Mouse (Mus musculus) CH12.LX (cell line): ENCODE results near the gene Psmc5. TPM values are rescaled to one million over a fixed set of nuclear protein-coding genes. Genes with fewer than 3 reads are reported as not detected.

Experiments
- DNase-seq: peaks from one replicate; pipeline ENCODE4 v3.0.0-alpha.2; 2013; ENCODE audit errors: extremely low read depth
- H3K27ac ChIP-seq: 2 replicates; pipeline ENCODE4 v1.5.1; 2012; ENCODE audit warnings: low read depth, mild to moderate bottlenecking, control low read depth, moderate library complexity; ENCODE audit not compliant: insufficient read depth
- H3K27me3 ChIP-seq: replicated peaks from 2 replicates; pipeline ENCODE3; 2012; ENCODE audit warnings: inconsistent platforms
- H3K36me3 ChIP-seq, 2 experiments: replicated peaks in 1 of 2; 2 replicates each; pipeline versions ENCODE3 to v1.6.1; 2012; ENCODE audit warnings: inconsistent platforms in 1 of 2, low read length in 1 of 2, mild to moderate bottlenecking in 1 of 2, mixed read lengths in 1 of 2, moderate library complexity in 1 of 2; ENCODE audit not compliant: control insufficient read depth in 1 of 2, insufficient read depth in 1 of 2
- H3K4me1 ChIP-seq, 2 experiments: 2 replicates each; pipeline ENCODE4 v1.6.1; 2012; ENCODE audit warnings: inconsistent platforms in 1 of 2, moderate library complexity in 1 of 2; ENCODE audit not compliant: insufficient read depth in 2 of 2, control insufficient read depth in 1 of 2
- H3K4me2 ChIP-seq: 2 replicates; pipeline ENCODE4 v1.6.1; 2012; ENCODE audit warnings: low read depth, mild to moderate bottlenecking, control low read depth; ENCODE audit not compliant: poor library complexity, insufficient read depth, severe bottlenecking
- H3K4me3 ChIP-seq, 3 experiments: fragments of 150-350 bp in 1 of 3; sonication (generic) in 1 of 3; replicated peaks in 1 of 3; 2 replicates each; pipeline versions ENCODE3 to v1.5.1; 2011 to 2012; ENCODE audit warnings: low read depth in 2 of 3, low read length in 2 of 3, mild to moderate bottlenecking in 2 of 3, moderate library complexity in 2 of 3, control low read depth in 1 of 3, improper control_type of control experiment in 1 of 3, inconsistent platforms in 1 of 3, mixed read lengths in 1 of 3; ENCODE audit not compliant: poor library complexity in 1 of 3
- H3K79me2 ChIP-seq: replicated peaks from 2 replicates; pipeline ENCODE4 v1.6.1; 2012; ENCODE audit warnings: mild to moderate bottlenecking, moderate library complexity; ENCODE audit not compliant: control insufficient read depth, poor library complexity, insufficient read depth, severe bottlenecking; ENCODE audit errors: extremely low read depth
- H3K9ac ChIP-seq: 2 replicates; pipeline ENCODE4 v1.6.1; 2012; ENCODE audit warnings: low read depth, mild to moderate bottlenecking, control low read depth, moderate library complexity; ENCODE audit not compliant: insufficient read depth
- H3K9me3 ChIP-seq: replicated peaks from 2 replicates; pipeline ENCODE3; 2012; ENCODE audit warnings: low read length, inconsistent platforms, mixed read lengths
- BHLHE40 ChIP-seq: IDR thresholded peaks from 2 replicates; pipeline ENCODE4 v1.6.1; 2011; ENCODE audit warnings: mild to moderate bottlenecking, low read depth, low read length, improper control_type of control experiment
- CHD1 ChIP-seq: IDR thresholded peaks from 2 replicates; pipeline ENCODE4 v1.6.1; 2012; ENCODE audit warnings: low read depth, low read length, improper control_type of control experiment, inconsistent platforms
- CHD2 ChIP-seq: IDR thresholded peaks from 2 replicates; pipeline ENCODE4 v1.6.1; 2011; ENCODE audit warnings: low read length, improper control_type of control experiment
- E2F4 ChIP-seq: IDR thresholded peaks from 2 replicates; pipeline ENCODE4 v1.6.1; 2011; ENCODE audit warnings: low read depth, low read length, improper control_type of control experiment; ENCODE audit not compliant: insufficient replicate concordance
- ELF1 ChIP-seq: IDR thresholded peaks from 2 replicates; pipeline ENCODE4 v1.6.1; 2014; ENCODE audit warnings: low read depth, mild to moderate bottlenecking, inconsistent platforms, low read length, improper control_type of control experiment
- ETS1 ChIP-seq: conservative IDR thresholded peaks from 2 replicates; pipeline ENCODE4 v1.6.1; 2012; ENCODE audit warnings: low read depth, mild to moderate bottlenecking, inconsistent platforms, low read length, improper control_type of control experiment, moderate library complexity
- IRF4 ChIP-seq: IDR thresholded peaks from 2 replicates; pipeline ENCODE4 v1.6.1; 2014; ENCODE audit warnings: low read depth, mild to moderate bottlenecking, inconsistent platforms, low read length, improper control_type of control experiment
- JUND ChIP-seq: conservative IDR thresholded peaks from 2 replicates; pipeline ENCODE4 v1.6.1; 2011; ENCODE audit warnings: low read depth, low read length, improper control_type of control experiment
- KAT2A ChIP-seq: IDR thresholded peaks from 2 replicates; pipeline ENCODE4 v1.6.1; 2012; ENCODE audit warnings: low read length, improper control_type of control experiment, inconsistent platforms; ENCODE audit not compliant: insufficient replicate concordance
- MAFK ChIP-seq: IDR thresholded peaks from 2 replicates; pipeline ENCODE4 v1.6.1; 2011; ENCODE audit warnings: low read length, improper control_type of control experiment; ENCODE audit not compliant: insufficient replicate concordance
- MXI1 ChIP-seq: IDR thresholded peaks from 2 replicates; pipeline ENCODE4 v1.6.1; 2011; ENCODE audit warnings: mild to moderate bottlenecking, low read depth, low read length, improper control_type of control experiment
- MYC ChIP-seq: IDR thresholded peaks from 2 replicates; pipeline ENCODE4 v1.6.1; 2011; ENCODE audit warnings: low read depth, mild to moderate bottlenecking, improper control_type of control experiment, low read length
- NRF1 ChIP-seq: IDR thresholded peaks from 2 replicates; pipeline ENCODE4 v1.6.1; 2014; ENCODE audit warnings: low read depth, mild to moderate bottlenecking, inconsistent platforms, low read length, improper control_type of control experiment, moderate library complexity
- PAX5 ChIP-seq: IDR thresholded peaks from 2 replicates; pipeline ENCODE4 v1.6.1; 2012; ENCODE audit warnings: low read length, inconsistent platforms, mixed read lengths
- RAD21 ChIP-seq: IDR thresholded peaks from 2 replicates; pipeline ENCODE4 v1.6.1; 2011; ENCODE audit warnings: low read depth, mild to moderate bottlenecking, low read length, improper control_type of control experiment, moderate library complexity
- RCOR1 ChIP-seq: conservative IDR thresholded peaks from 2 replicates; pipeline ENCODE4 v1.6.1; 2012; ENCODE audit warnings: low read depth, mild to moderate bottlenecking, inconsistent platforms, low read length, improper control_type of control experiment
- SMC3 ChIP-seq: IDR thresholded peaks from 2 replicates; pipeline ENCODE4 v1.6.1; 2011; ENCODE audit warnings: low read depth, low read length, improper control_type of control experiment
- TCF12 ChIP-seq: IDR thresholded peaks from 2 replicates; pipeline ENCODE4 v1.6.1; 2014; ENCODE audit warnings: low read depth, mild to moderate bottlenecking, inconsistent platforms, low read length, improper control_type of control experiment
- UBTF ChIP-seq: IDR thresholded peaks from 2 replicates; pipeline ENCODE4 v1.6.1; 2012; ENCODE audit warnings: low read depth, mild to moderate bottlenecking, inconsistent platforms, low read length, improper control_type of control experiment, moderate library complexity
- USF1 ChIP-seq: IDR thresholded peaks from 2 replicates; pipeline ENCODE4 v1.6.1; 2014; ENCODE audit warnings: low read depth, mild to moderate bottlenecking, inconsistent platforms, low read length, improper control_type of control experiment
- ZC3H11A ChIP-seq: IDR thresholded peaks from 2 replicates; pipeline ENCODE4 v1.6.1; 2012; ENCODE audit warnings: low read depth, mild to moderate bottlenecking, inconsistent platforms, low read length, improper control_type of control experiment
- ZKSCAN1 ChIP-seq: IDR thresholded peaks from 2 replicates; pipeline ENCODE4 v1.6.1; 2012; ENCODE audit warnings: low read depth, inconsistent platforms, low read length, improper control_type of control experiment, borderline replicate concordance
- ZNF384 ChIP-seq: IDR thresholded peaks from 2 replicates; pipeline ENCODE4 v1.6.1; 2012; ENCODE audit warnings: low read depth, low read length, improper control_type of control experiment, inconsistent platforms
- dilution Hi-C: fragments of 300-500 bp; cut with MboI; formaldehyde crosslinking; loops from 2 replicates; pipeline ENCODE4 v1.14.3; 2020; ENCODE audit warnings: low sequenced_read_pairs; ENCODE audit not compliant: extremely low pct_unique_long_range_greater_than_20kb, extremely low pct_ligation_motif_present
- in situ Hi-C: fragments of 300-500 bp; cut with MboI; formaldehyde crosslinking; loops from 3 replicates; pipeline ENCODE4 v1.14.3; 2019; ENCODE audit warnings: low sequenced_read_pairs, low pct_ligation_motif_present, low pct_unique_long_range_greater_than_20kb, mixed read lengths
- polyA plus RNA-seq: library from polyadenylated mRNA; unstranded; fragments of >175 nt; gene quantifications from 2 replicates; pipeline ENCODE4 v1.2.1, GENCODE M21; 2012; ENCODE audit warnings: low read depth; ENCODE audit not compliant: insufficient read length
- total RNA-seq, 2 experiments: library from RNA; depleted of rRNA; stranded (reverse); fragments of 300-350 nt in 1 of 2; fragments of >200 nt in 1 of 2; gene quantifications; 2 replicates each; pipeline ENCODE4 v1.2.3; 2012 to 2014

Gene Psmc5
- total and polyA plus RNA-seq, 3 experiments: 139 to 344 (median 250) TPM

- no peak overlapping the region for H3K4me2 ChIP-seq
- H3K4me3 ChIP-seq: no peak overlapping the region
- no peaks in the 10 kb centered on the region for H3K9me3 ChIP-seq
- peaks cover 10 to 41% of the 10 kb centered on the region in 2 experiments for H3K4me1 ChIP-seq
- dilution Hi-C loops: no loop called here
- peaks cover 24% of the 10 kb centered on the region for H3K79me2 ChIP-seq
- H3K27ac ChIP-seq: no peak overlapping the region
- H3K27me3 ChIP-seq: no peaks in the 10 kb centered on the region
- in situ Hi-C loops: no loop called here
- TF ChIP-seq USF1: no peak
- TF ChIP-seq NRF1: no peak
- TF ChIP-seq ZNF384: no peak
- TF ChIP-seq E2F4: no peak
- no peak for TF ChIP-seq ZKSCAN1
- no peak for TF ChIP-seq JUND
- TF ChIP-seq MAFK: no peak
- TF ChIP-seq ELF1: no peak
- TF ChIP-seq CHD1: no peak
- no peak for TF ChIP-seq PAX5
- no peak for TF ChIP-seq ZC3H11A
- TF ChIP-seq SMC3: no peak
- TF ChIP-seq MXI1: no peak
- TF ChIP-seq RAD21: no peak
- TF ChIP-seq BHLHE40: no peak
- TF ChIP-seq MYC: no peak
- no peak for TF ChIP-seq IRF4
- DNase-seq: no peak
- H3K36me3 ChIP-seq: peaks cover 74 to 82% of the 10 kb centered on the region in 2 experiments
- H3K9ac ChIP-seq: no peak overlapping the region
Measured at GRCm38 (mm10) chr11:106264988-106265387, 9.0 kb downstream of the Psmc5 start.

DNA sequence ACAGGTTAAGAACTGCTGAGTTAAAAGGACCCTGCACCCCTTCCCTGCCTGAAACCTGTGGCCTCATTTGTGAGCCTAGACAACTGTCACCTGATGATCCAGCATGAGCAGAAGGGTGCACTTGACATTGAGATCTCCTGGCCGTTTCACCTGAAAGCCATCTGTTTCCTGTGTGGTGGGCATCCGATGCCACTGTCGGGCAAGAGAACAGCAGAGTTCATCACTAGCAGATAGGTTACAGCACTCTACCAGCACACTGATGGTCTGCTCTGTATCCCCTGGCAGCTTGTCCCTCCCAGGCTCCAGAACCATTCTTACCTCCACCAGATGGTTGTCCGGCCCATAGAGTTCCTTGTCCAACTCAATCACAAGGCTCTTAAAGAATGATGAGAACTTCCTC is 9.6 kb downstream of the Psmc5 start:
- no peak for DNase-seq
- no peak overlapping the region for H3K27ac ChIP-seq
- peaks cover 73 to 86% of the 10 kb centered on the region in 2 experiments for H3K36me3 ChIP-seq
- H3K4me1 ChIP-seq: peaks cover 10 to 47% of the 10 kb centered on the region in 2 experiments
- H3K27me3 ChIP-seq: no peaks in the 10 kb centered on the region
- in situ Hi-C loops (no loop called here), dilution Hi-C loops (no loop called here)
- no peak overlapping the region for H3K4me3 ChIP-seq
- peaks cover 27% of the 10 kb centered on the region for H3K79me2 ChIP-seq
- H3K9me3 ChIP-seq: no peaks in the 10 kb centered on the region
- no peak overlapping the region for H3K9ac ChIP-seq
- TF ChIP-seq TCF12 (no peak), KAT2A (no peak), RCOR1 (no peak), CHD2 (no peak), JUND (no peak), SMC3 (no peak), E2F4 (no peak), UBTF (no peak), MYC (no peak), ETS1 (no peak)
- TF ChIP-seq, all 38 proteins: peak for 0
- no peak overlapping the region for H3K4me2 ChIP-seq
